Mouse (Mus musculus): ENCODE results near the gene Snrpg. TPM values are rescaled to one million over a fixed set of nuclear protein-coding genes. Genes with fewer than 3 reads are reported as not detected.
A peak's percentile ranks its signal among the peaks of the same experiment; 100 is the strongest.

The Snrpg gene
- polyA plus RNA-seq, 1 experiment from 2014 or later, result 782 TPM

- Histone ChIP-seq H3K27me3 (ENCODE audit: insufficient read depth, poor library complexity, severe bottlenecking) (no peaks in the 10 kb centered on the region), H3K4me1 (replicated peaks) (peaks cover 18% of the 10 kb centered on the region), H3K36me3 (peaks cover 38% of the 10 kb centered on the region), H3K4me3 (peak overlapping the region; percentile 91), H3K27ac (peak overlapping the region; percentile 100), H3K9me3 (no peaks in the 10 kb centered on the region)
- no peak for DNase-seq (ENCODE audit: low spot score)
Measured at GRCm38 (mm10) chr6:86406306-86406705, 35.2 kb downstream of the Snrpg start.

- 94% methylated on average over 6 of the region's 6 CpGs for WGBS
- no peak overlapping the region for H3K27ac ChIP-seq
- H3K9me3 ChIP-seq, result no peaks in the 10 kb centered on the region
- no peak for DNase-seq (ENCODE audit: low spot score)
- peaks cover 99% of the 10 kb centered on the region for H3K36me3 ChIP-seq
- H3K4me3 ChIP-seq, result no peak overlapping the region
- no peaks in the 10 kb centered on the region for H3K27me3 ChIP-seq (ENCODE audit: insufficient read depth, poor library complexity, severe bottlenecking)
- no peaks in the 10 kb centered on the region for H3K4me1 ChIP-seq (replicated peaks)
Measured at GRCm38 (mm10) chr6:86418711-86419110, 47.6 kb downstream of the Snrpg start.

GRCm38 (mm10) chr6:86419239-86419638 lies 48.1 kb downstream of the Snrpg start:
- Histone ChIP-seq H3K27ac (no peak overlapping the region), H3K27me3 (ENCODE audit: insufficient read depth, poor library complexity, severe bottlenecking) (no peaks in the 10 kb centered on the region), H3K4me1 (replicated peaks) (no peaks in the 10 kb centered on the region), H3K4me3 (no peak overlapping the region), H3K9me3 (no peaks in the 10 kb centered on the region), H3K36me3 (peaks cover 99% of the 10 kb centered on the region)
- no peak for DNase-seq (ENCODE audit: low spot score)
- 95% methylated on average over 3 of the region's 3 CpGs for WGBS

DNA sequence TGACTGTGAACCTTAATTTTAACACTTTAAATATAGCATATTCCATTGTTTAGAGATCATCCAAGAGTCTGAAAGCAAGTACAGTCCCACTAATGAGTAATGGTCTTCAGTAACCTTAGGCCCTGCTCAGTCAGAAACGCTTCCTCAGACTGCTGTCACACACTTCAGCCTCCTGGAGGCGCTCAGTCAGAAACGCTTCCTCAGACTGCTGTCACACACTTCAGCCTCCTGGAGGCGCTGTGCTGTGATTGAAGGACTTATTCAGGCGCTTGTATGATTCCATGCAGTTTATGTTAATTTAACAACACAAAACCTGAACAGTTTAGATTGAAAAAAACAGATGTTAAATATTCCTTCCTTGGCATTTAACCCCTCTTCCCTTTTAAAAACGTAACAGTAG lies 49.4 kb downstream of the Snrpg start:
- 73% methylated on average over 6 of the region's 6 CpGs for WGBS
- Histone ChIP-seq H3K27ac (no peak overlapping the region), H3K4me1 (replicated peaks) (no peaks in the 10 kb centered on the region), H3K36me3 (peaks cover 99% of the 10 kb centered on the region), H3K9me3 (no peaks in the 10 kb centered on the region), H3K4me3 (no peak overlapping the region), H3K27me3 (ENCODE audit: insufficient read depth, poor library complexity, severe bottlenecking) (no peaks in the 10 kb centered on the region)
- no peak for DNase-seq (ENCODE audit: low spot score)

DNA sequence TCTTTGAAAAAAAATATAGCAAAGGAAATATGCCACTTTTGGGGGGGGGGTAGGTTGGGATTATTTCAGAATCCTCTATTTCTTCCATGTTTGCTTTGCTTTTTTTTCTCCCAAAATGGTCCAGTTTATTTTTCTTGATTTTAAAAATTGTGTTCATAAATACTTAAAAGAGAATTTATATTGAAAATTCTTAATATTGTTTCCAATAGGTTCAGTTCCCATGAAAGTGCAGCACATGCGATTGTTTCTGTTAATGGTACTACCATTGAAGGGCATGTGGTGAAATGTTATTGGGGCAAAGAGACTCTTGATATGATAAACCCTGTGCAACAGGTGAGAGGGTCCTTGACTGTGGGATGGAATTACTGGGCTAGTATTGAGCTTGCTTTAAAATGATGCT lies 55.3 kb downstream of the Snrpg start, which contains the start of gene Gm44790:
TSS of gene Gm44790 (plus strand) at position 301 of the 400 bp plus-strand sequence.
- Histone ChIP-seq H3K4me1 (replicated peaks) (no peaks in the 10 kb centered on the region), H3K36me3 (peaks cover 99% of the 10 kb centered on the region), H3K9me3 (no peaks in the 10 kb centered on the region), H3K27me3 (ENCODE audit: insufficient read depth, poor library complexity, severe bottlenecking) (no peaks in the 10 kb centered on the region), H3K27ac (no peak within 1 kb of the TSS), H3K4me3 (no peak within 1 kb of the TSS)
- no peak for DNase-seq (ENCODE audit: low spot score)
- WGBS, result 96% methylated on average over 1 of the region's 1 CpGs

Other genes starting within 250 kb of the Snrpg start
- gene Tgfa, start 176.1 kb upstream of the Snrpg start, polyA plus RNA-seq (2016; fragmentation: Nextera tagmentation; extraction: Ambion mirVana), result 1.7 and 3.1 TPM in 2 replicates
- 150 and 167 TPM in 2 replicates for gene Fam136a, start 5.7 kb upstream of the Snrpg start, polyA plus RNA-seq (2016; fragmentation: Nextera tagmentation; extraction: Ambion mirVana)
- gene Pcyox1, start 25.9 kb downstream of the Snrpg start, polyA plus RNA-seq (2016; fragmentation: Nextera tagmentation; extraction: Ambion mirVana), result 87.1 and 99.4 TPM in 2 replicates
- gene Tia1, start 32.9 kb downstream of the Snrpg start, polyA plus RNA-seq (2016; fragmentation: Nextera tagmentation; extraction: Ambion mirVana), result 209 and 212 TPM in 2 replicates
- 1.8 TPM in 1 of 2 replicates, not detected in the other for gene Gm44790, start 55.4 kb downstream of the Snrpg start, polyA plus RNA-seq (2016; fragmentation: Nextera tagmentation; extraction: Ambion mirVana)
- gene C87436, start 67.1 kb downstream of the Snrpg start, polyA plus RNA-seq (2016; fragmentation: Nextera tagmentation; extraction: Ambion mirVana), result 24.4 and 26.2 TPM in 2 replicates
- 478 and 520 TPM in 2 replicates for gene Pcbp1, start 155.0 kb downstream of the Snrpg start, polyA plus RNA-seq (2016; fragmentation: Nextera tagmentation; extraction: Ambion mirVana)

Data from hindbrain, embryonic 10.5 days (tissue).